Mouse (Mus musculus) lung, adult 2 months (tissue): Measurements from ENCODE around the gene Anxa6.

ENCODE experiments used
- CTCF ChIP-seq: fragments of 200-500 bp; IDR thresholded peaks from 2 replicates; pipeline ENCODE4 v1.5.1; 2011; ENCODE audit warnings: mild to moderate bottlenecking, low read length, control low read depth; ENCODE audit not compliant: insufficient read depth
- POLR2A ChIP-seq: fragments of 200-500 bp; IDR thresholded peaks from 2 replicates; pipeline ENCODE4 v1.6.1; 2011; ENCODE audit warnings: low read depth, mild to moderate bottlenecking, control low read depth, low read length, borderline replicate concordance; ENCODE audit errors: extremely low read depth

DNA sequence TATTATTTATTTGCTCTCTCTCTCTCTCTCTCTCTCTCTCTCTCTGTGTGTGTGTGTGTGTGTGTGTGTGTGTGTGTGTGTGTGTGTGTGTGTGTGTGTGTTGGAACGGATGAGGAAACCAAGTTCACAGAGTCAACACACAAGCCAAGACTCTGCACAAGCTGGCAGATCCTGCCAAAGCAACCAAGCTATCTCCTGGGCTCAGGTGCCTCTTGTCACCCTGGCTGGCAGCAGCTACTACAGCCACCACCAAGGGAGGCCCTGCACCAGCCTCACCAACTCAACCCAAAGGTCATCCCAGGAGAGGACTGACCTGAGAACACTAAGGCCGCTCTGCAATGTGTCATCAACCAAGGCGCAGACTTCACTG is 96.5 kb downstream of the Anxa6 start:
- TF ChIP-seq CTCF, result no peak
- TF ChIP-seq POLR2A, result no peak
